Mouse (Mus musculus) kidney, adult 10 weeks (tissue): Measurements from ENCODE around the gene Neurl1a. TPM values are rescaled to one million over a fixed set of nuclear protein-coding genes. Genes with fewer than 3 reads are reported as not detected.

ENCODE experiments used
- polyA plus RNA-seq: library from polyadenylated mRNA; stranded (reverse); fragments of 350-450 nt; fragmentation: Illumina TruSeq; extraction: RNeasy Lipid Tissue Mini Kit (QIAGEN cat#74804); gene quantifications from one replicate; pipeline ENCODE4 v1.2.3, GENCODE M21; 2014; ENCODE audit warnings: low read depth, low replicate concordance

Neurl1a gene
- not detected for polyA plus RNA-seq

DNA sequence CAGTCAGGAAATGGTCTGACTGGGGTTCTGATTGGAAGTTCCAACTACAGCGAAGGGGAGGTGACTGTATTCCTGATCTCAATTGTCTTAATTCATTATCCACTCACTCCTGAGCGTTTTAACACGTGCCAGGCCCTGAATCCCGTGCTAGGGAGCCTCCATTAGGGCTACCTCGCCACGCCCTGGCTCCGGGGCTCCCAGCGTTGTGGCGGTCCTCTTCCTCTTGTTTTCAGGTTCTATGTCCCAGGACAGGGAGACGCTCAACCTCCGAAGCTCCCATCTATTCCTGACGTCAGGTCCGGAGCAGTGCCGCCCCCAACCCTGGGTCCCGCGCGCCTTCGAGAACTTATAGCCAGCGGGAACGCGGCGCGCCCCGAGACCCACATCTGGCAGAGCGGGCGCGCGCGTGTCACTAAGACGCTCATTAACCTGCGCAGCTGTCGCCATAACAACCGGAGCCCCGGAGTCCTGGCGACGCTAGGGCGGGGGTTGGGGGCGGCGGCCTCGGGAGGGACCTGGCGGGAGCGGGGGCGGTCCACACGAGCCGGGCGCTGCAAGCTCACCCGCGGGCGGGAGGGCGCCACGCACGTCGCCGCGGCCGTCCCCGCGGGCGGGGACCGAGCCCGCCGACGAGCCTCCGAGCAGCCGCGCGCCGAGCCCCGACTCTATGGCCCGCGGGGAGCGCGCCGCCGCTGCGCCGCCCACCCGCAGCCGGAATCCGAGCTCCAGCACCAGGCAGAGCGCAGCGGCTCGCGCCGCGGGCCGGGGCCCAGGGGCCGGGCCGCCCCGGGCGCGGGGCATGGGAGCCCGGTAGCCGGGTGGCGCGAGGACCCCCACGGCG lies at the start of gene Neurl1a:
Neurl1a (plus strand) TSS at position 390 of the 841 bp plus-strand sequence.

DNA sequence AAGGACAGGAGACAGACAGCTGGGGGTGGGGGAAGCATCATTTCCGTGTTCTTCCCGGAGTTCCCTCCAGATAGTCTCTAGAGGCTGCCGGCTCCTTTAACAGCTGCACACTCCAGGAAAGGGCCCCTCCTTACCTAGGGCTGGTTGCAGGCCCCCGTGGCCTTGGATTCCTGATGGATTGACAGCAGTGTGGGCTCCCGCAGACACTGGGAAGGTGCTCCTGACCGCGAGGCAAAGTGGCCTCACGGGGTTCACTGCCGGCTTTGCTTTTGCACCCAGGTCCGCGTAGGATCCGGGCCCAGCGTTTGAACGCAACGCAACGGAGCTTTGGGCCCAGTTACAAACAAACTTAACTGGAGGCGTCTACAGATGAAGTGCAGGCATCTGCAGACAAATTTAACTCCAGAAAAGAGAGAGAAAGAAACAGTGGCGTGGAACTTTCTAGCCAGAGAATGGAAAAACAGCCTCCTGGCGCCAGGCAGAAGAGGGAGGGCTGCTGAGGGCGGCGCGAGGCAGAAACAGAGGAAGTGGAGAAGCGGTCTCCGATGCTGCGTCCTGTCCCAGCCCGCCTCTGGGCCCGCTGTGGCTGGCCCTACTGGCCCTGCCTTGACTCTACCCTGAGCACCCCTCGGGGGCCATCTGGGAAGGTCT lies 40.7 kb upstream of the Neurl1a start, which contains the start of gene Calhm2:
Calhm2 (minus strand) TSS at position 524 of the 651 bp plus-strand sequence.

GRCm38 (mm10) chr19:47144154-47144553 lies 34.5 kb upstream of the Neurl1a start, which contains the start of gene Calhm1:
TSS of gene Calhm1 (minus strand) at chr19:47144254.

GRCm38 (mm10) chr19:47157664-47158063 lies 21.0 kb upstream of the Neurl1a start, which contains the start of gene Calhm3:
TSS of gene Calhm3 (minus strand) at chr19:47157764.

Other genes with a start within 250 kb of the Neurl1a start
- gene Ina, start 164.1 kb upstream of the Neurl1a start, polyA plus RNA-seq = not detected
- gene Nt5c2, start 163.7 kb upstream of the Neurl1a start, polyA plus RNA-seq = 166 TPM
- gene Pcgf6, start 127.9 kb upstream of the Neurl1a start, polyA plus RNA-seq = 22.5 TPM
- 6.5 TPM for gene Taf5, start 111.1 kb upstream of the Neurl1a start, polyA plus RNA-seq
- 3,472 TPM for gene Usmg5, start 88.2 kb upstream of the Neurl1a start, polyA plus RNA-seq
- 2.5 TPM for gene Pdcd11, start 88.1 kb upstream of the Neurl1a start, polyA plus RNA-seq
- 0.44 TPM for gene Calhm2, start 40.5 kb upstream of the Neurl1a start, polyA plus RNA-seq
- not detected for gene Calhm1, start 34.6 kb upstream of the Neurl1a start, polyA plus RNA-seq
- not detected for gene Calhm3, start 21.1 kb upstream of the Neurl1a start, polyA plus RNA-seq